Mouse (Mus musculus) spleen, adult 2 months (tissue): Measurements from ENCODE around the gene Csdc2. TPM values are rescaled to one million over a fixed set of nuclear protein-coding genes. Genes with fewer than 3 reads are reported as not detected.

Experiments used
- DNase-seq, 2 experiments: peaks; one replicate each; pipeline versions ENCODE4 v3.0.0 to v3.0.0-alpha.2; 2012 to 2021; ENCODE audit warnings: low spot score in 2 of 2, low read depth in 1 of 2
- H3K27ac ChIP-seq: fragments of 200-500 bp; 2 replicates; pipeline ENCODE4 v1.5.1; 2012; ENCODE audit warnings: low read length, inconsistent platforms; ENCODE audit not compliant: insufficient read depth
- H3K27me3 ChIP-seq: fragments of 200-500 bp; 2 replicates; pipeline ENCODE4 v1.6.1; 2012; ENCODE audit warnings: mild to moderate bottlenecking, moderate library complexity, low read length, inconsistent platforms; ENCODE audit not compliant: control insufficient read depth, insufficient read depth
- H3K36me3 ChIP-seq: fragments of 200-500 bp; 2 replicates; pipeline ENCODE4 v1.6.1; 2012; ENCODE audit warnings: mild to moderate bottlenecking, low read length, inconsistent platforms; ENCODE audit not compliant: control insufficient read depth, insufficient read depth
- H3K4me1 ChIP-seq: fragments of 200-500 bp; 2 replicates; pipeline ENCODE4 v1.6.1; 2011; ENCODE audit warnings: inconsistent platforms; ENCODE audit not compliant: control insufficient read depth, insufficient read depth, insufficient read length
- H3K4me3 ChIP-seq: fragments of 200-500 bp; 2 replicates; pipeline ENCODE4 v1.5.1; 2011; ENCODE audit warnings: mild to moderate bottlenecking, inconsistent platforms; ENCODE audit not compliant: insufficient read depth, insufficient read length; ENCODE audit errors: extremely low read depth
- CTCF ChIP-seq: fragments of 200-500 bp; IDR thresholded peaks from 2 replicates; pipeline ENCODE4 v1.5.1; 2011; ENCODE audit warnings: mild to moderate bottlenecking, inconsistent platforms; ENCODE audit not compliant: insufficient read depth, insufficient read length, insufficient replicate concordance; ENCODE audit errors: extremely low read depth
- POLR2A ChIP-seq: fragments of 200-500 bp; IDR thresholded peaks from 2 replicates; pipeline ENCODE4 v1.6.1; 2011; ENCODE audit warnings: low read depth, low read length, inconsistent platforms
- WGBS: fragments of 180-500 bp; shearing (Covaris S2); methylation state at CpG from one replicate; pipeline ENCODE4 v1.1.7; 2018; 5-methylcytosine and 5-hydroxymethylcytosine counted together
- polyA plus RNA-seq: library from polyadenylated mRNA; depleted of rRNA; stranded (reverse); fragments of >200 nt; gene quantifications from 2 replicates; pipeline ENCODE4 v1.2.3, GENCODE M21; 2012

Csdc2 gene
- polyA plus RNA-seq, 1 experiment = 5.4 TPM

DNA sequence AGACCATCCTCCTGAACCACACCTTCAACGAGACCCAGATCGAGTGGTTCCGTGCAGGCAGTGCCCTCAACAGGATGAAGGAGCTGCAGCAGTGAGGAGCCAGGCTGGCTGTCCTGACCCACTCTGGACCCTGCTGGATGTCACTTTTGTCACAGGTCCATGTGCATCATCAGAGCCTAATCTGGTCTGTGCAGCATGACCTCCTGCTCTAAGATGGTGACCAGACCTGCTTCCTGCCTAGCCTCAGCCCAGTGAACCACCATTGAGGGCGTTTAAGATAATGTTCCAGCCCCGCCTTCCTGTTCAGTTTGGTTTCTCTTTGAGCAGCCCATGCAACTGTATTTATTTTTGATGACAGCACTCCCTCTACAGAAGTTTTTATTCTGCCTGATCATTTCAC lies 21.9 kb upstream of the Csdc2 start:
- H3K27ac ChIP-seq = no peak overlapping the region
- DNase-seq = no peak
- no peak for TF ChIP-seq CTCF
- no peak for TF ChIP-seq POLR2A
- peaks cover 48% of the 10 kb centered on the region for H3K36me3 ChIP-seq
- H3K4me3 ChIP-seq = no peak overlapping the region
- WGBS = 78% methylated on average over 5 of the region's 5 CpGs
- no peaks in the 10 kb centered on the region for H3K4me1 ChIP-seq
- no peaks in the 10 kb centered on the region for H3K27me3 ChIP-seq

DNA sequence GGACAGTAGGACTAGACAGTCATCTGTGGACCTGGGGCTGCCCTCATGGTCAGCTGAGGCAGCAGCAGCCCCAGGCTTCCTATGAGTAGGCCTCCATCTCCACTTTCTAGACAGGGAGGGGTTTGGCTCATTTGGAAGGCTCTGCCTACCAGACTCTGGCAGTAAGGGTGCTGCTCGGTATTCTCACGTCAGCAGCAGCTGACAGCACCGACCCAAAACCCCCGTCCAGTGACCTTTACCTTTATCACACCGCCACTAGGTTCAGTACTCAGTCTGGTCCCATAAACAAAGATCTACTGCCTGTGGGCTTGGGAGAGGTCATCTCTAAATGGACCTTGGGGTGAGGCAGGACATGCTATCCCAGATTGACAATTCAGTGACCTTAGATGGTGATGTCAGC lies 20.9 kb upstream of the Csdc2 start:
- WGBS = 97% methylated on average over 5 of the region's 5 CpGs
- no peaks in the 10 kb centered on the region for H3K4me1 ChIP-seq
- H3K27ac ChIP-seq = no peak overlapping the region
- DNase-seq = no peak
- H3K36me3 ChIP-seq = peaks cover 39% of the 10 kb centered on the region
- no peaks in the 10 kb centered on the region for H3K27me3 ChIP-seq
- H3K4me3 ChIP-seq = no peak overlapping the region
- no peak for TF ChIP-seq POLR2A
- TF ChIP-seq CTCF = no peak

- H3K27ac ChIP-seq = no peak overlapping the region
- no peaks in the 10 kb centered on the region for H3K27me3 ChIP-seq
- peaks cover 34% of the 10 kb centered on the region for H3K36me3 ChIP-seq
- DNase-seq = no peak
- no peaks in the 10 kb centered on the region for H3K4me1 ChIP-seq
- no peak for TF ChIP-seq CTCF
- no peak for TF ChIP-seq POLR2A
- H3K4me3 ChIP-seq = no peak overlapping the region
- WGBS = 88% methylated on average over 12 of the region's 12 CpGs
Observed at GRCm38 (mm10) chr15:81917201-81917600, 19.4 kb upstream of the Csdc2 start.

- 68% methylated on average over 6 of the region's 6 CpGs for WGBS
- Histone ChIP-seq H3K36me3 (peaks cover 30% of the 10 kb centered on the region), H3K4me3 (no peak overlapping the region), H3K27me3 (no peaks in the 10 kb centered on the region), H3K4me1 (no peaks in the 10 kb centered on the region), H3K27ac (no peak overlapping the region)
- TF ChIP-seq POLR2A (no peak), CTCF (peak; percentile 93; the same call in 1 of the 2 replicates)
- peak; percentile 45 to 78 for DNase-seq
Observed at GRCm38 (mm10) chr15:81917621-81918463, 18.7 kb upstream of the Csdc2 start.

- WGBS = 84% methylated on average over 5 of the region's 5 CpGs
- H3K27me3 ChIP-seq = no peaks in the 10 kb centered on the region
- TF ChIP-seq CTCF = no peak
- no peak for TF ChIP-seq POLR2A
- H3K27ac ChIP-seq = no peak overlapping the region
- no peak overlapping the region for H3K4me3 ChIP-seq
- peaks cover 18% of the 10 kb centered on the region for H3K36me3 ChIP-seq
- H3K4me1 ChIP-seq = no peaks in the 10 kb centered on the region
- no peak for DNase-seq
Observed at GRCm38 (mm10) chr15:81919062-81919461, 17.5 kb upstream of the Csdc2 start.

- DNase-seq = no peak
- 88% methylated on average over 10 of the region's 10 CpGs for WGBS
- TF ChIP-seq POLR2A = no peak
- TF ChIP-seq CTCF = no peak
Observed at GRCm38 (mm10) chr15:81920546-81921217, 15.9 kb upstream of the Csdc2 start.

More at GRCm38 (mm10) chr15:81920546-81921217, 15.9 kb upstream of the Csdc2 start:
- H3K4me1 ChIP-seq = peaks cover 2% of the 10 kb centered on the region; the same call in 1 of the 2 replicates
- no peak overlapping the region for H3K27ac ChIP-seq
- no peak overlapping the region for H3K4me3 ChIP-seq
- H3K36me3 ChIP-seq = peaks cover 6% of the 10 kb centered on the region
- no peaks in the 10 kb centered on the region for H3K27me3 ChIP-seq
